Mouse (Mus musculus) CH12.LX (cell line): ENCODE results near the gene Ppfia3. TPM values are rescaled to one million over a fixed set of nuclear protein-coding genes. Genes with fewer than 3 reads are reported as not detected.

ENCODE experiments used
- DNase-seq: peaks from one replicate; pipeline ENCODE4 v3.0.0-alpha.2; 2013; ENCODE audit errors: extremely low read depth
- H3K27ac ChIP-seq: 2 replicates; pipeline ENCODE4 v1.5.1; 2012; ENCODE audit warnings: low read depth, mild to moderate bottlenecking, control low read depth, moderate library complexity; ENCODE audit not compliant: insufficient read depth
- H3K27me3 ChIP-seq: replicated peaks from 2 replicates; pipeline ENCODE3; 2012; ENCODE audit warnings: inconsistent platforms
- H3K36me3 ChIP-seq, 2 experiments: replicated peaks in 1 of 2; 2 replicates each; pipeline versions ENCODE3 to v1.6.1; 2012; ENCODE audit warnings: inconsistent platforms in 1 of 2, low read length in 1 of 2, mild to moderate bottlenecking in 1 of 2, mixed read lengths in 1 of 2, moderate library complexity in 1 of 2; ENCODE audit not compliant: control insufficient read depth in 1 of 2, insufficient read depth in 1 of 2
- H3K4me1 ChIP-seq, 2 experiments: 2 replicates each; pipeline ENCODE4 v1.6.1; 2012; ENCODE audit warnings: inconsistent platforms in 1 of 2, moderate library complexity in 1 of 2; ENCODE audit not compliant: insufficient read depth in 2 of 2, control insufficient read depth in 1 of 2
- H3K4me2 ChIP-seq: 2 replicates; pipeline ENCODE4 v1.6.1; 2012; ENCODE audit warnings: low read depth, mild to moderate bottlenecking, control low read depth; ENCODE audit not compliant: poor library complexity, insufficient read depth, severe bottlenecking
- H3K4me3 ChIP-seq, 3 experiments: fragments of 150-350 bp in 1 of 3; sonication (generic) in 1 of 3; replicated peaks in 1 of 3; 2 replicates each; pipeline versions ENCODE3 to v1.5.1; 2011 to 2012; ENCODE audit warnings: low read depth in 2 of 3, low read length in 2 of 3, mild to moderate bottlenecking in 2 of 3, moderate library complexity in 2 of 3, control low read depth in 1 of 3, improper control_type of control experiment in 1 of 3, inconsistent platforms in 1 of 3, mixed read lengths in 1 of 3; ENCODE audit not compliant: poor library complexity in 1 of 3
- H3K79me2 ChIP-seq: replicated peaks from 2 replicates; pipeline ENCODE4 v1.6.1; 2012; ENCODE audit warnings: mild to moderate bottlenecking, moderate library complexity; ENCODE audit not compliant: control insufficient read depth, poor library complexity, insufficient read depth, severe bottlenecking; ENCODE audit errors: extremely low read depth
- H3K9ac ChIP-seq: 2 replicates; pipeline ENCODE4 v1.6.1; 2012; ENCODE audit warnings: low read depth, mild to moderate bottlenecking, control low read depth, moderate library complexity; ENCODE audit not compliant: insufficient read depth
- H3K9me3 ChIP-seq: replicated peaks from 2 replicates; pipeline ENCODE3; 2012; ENCODE audit warnings: low read length, inconsistent platforms, mixed read lengths
- BHLHE40 ChIP-seq: IDR thresholded peaks from 2 replicates; pipeline ENCODE4 v1.6.1; 2011; ENCODE audit warnings: mild to moderate bottlenecking, low read depth, low read length, improper control_type of control experiment
- ELF1 ChIP-seq: IDR thresholded peaks from 2 replicates; pipeline ENCODE4 v1.6.1; 2014; ENCODE audit warnings: low read depth, mild to moderate bottlenecking, inconsistent platforms, low read length, improper control_type of control experiment
- ETS1 ChIP-seq: conservative IDR thresholded peaks from 2 replicates; pipeline ENCODE4 v1.6.1; 2012; ENCODE audit warnings: low read depth, mild to moderate bottlenecking, inconsistent platforms, low read length, improper control_type of control experiment, moderate library complexity
- GABPA ChIP-seq: IDR thresholded peaks from 2 replicates; pipeline ENCODE4 v1.6.1; 2012; ENCODE audit warnings: low read depth, low read length, improper control_type of control experiment, inconsistent platforms; ENCODE audit not compliant: insufficient replicate concordance
- HCFC1 ChIP-seq: IDR thresholded peaks from 2 replicates; pipeline ENCODE4 v1.6.1; 2012; ENCODE audit warnings: low read depth, mild to moderate bottlenecking, inconsistent platforms, low read length, improper control_type of control experiment
- IRF4 ChIP-seq: IDR thresholded peaks from 2 replicates; pipeline ENCODE4 v1.6.1; 2014; ENCODE audit warnings: low read depth, mild to moderate bottlenecking, inconsistent platforms, low read length, improper control_type of control experiment
- JUND ChIP-seq: conservative IDR thresholded peaks from 2 replicates; pipeline ENCODE4 v1.6.1; 2011; ENCODE audit warnings: low read depth, low read length, improper control_type of control experiment
- KAT2A ChIP-seq: IDR thresholded peaks from 2 replicates; pipeline ENCODE4 v1.6.1; 2012; ENCODE audit warnings: low read length, improper control_type of control experiment, inconsistent platforms; ENCODE audit not compliant: insufficient replicate concordance
- MAFK ChIP-seq: IDR thresholded peaks from 2 replicates; pipeline ENCODE4 v1.6.1; 2011; ENCODE audit warnings: low read length, improper control_type of control experiment; ENCODE audit not compliant: insufficient replicate concordance
- MAX ChIP-seq: IDR thresholded peaks from 2 replicates; pipeline ENCODE4 v1.6.1; 2011; ENCODE audit warnings: low read length, improper control_type of control experiment
- NELFE ChIP-seq: IDR thresholded peaks from 2 replicates; pipeline ENCODE4 v1.6.1; 2011; ENCODE audit warnings: low read depth, low read length, improper control_type of control experiment
- NRF1 ChIP-seq: IDR thresholded peaks from 2 replicates; pipeline ENCODE4 v1.6.1; 2014; ENCODE audit warnings: low read depth, mild to moderate bottlenecking, inconsistent platforms, low read length, improper control_type of control experiment, moderate library complexity
- PAX5 ChIP-seq: IDR thresholded peaks from 2 replicates; pipeline ENCODE4 v1.6.1; 2012; ENCODE audit warnings: low read length, inconsistent platforms, mixed read lengths
- POLR2AphosphoS2 ChIP-seq: IDR thresholded peaks from 2 replicates; pipeline ENCODE4 v1.6.1; 2011; ENCODE audit warnings: low read depth, low read length, improper control_type of control experiment
- RAD21 ChIP-seq: IDR thresholded peaks from 2 replicates; pipeline ENCODE4 v1.6.1; 2011; ENCODE audit warnings: low read depth, mild to moderate bottlenecking, low read length, improper control_type of control experiment, moderate library complexity
- SIN3A ChIP-seq: IDR thresholded peaks from 2 replicates; pipeline ENCODE4 v1.6.1; 2012; ENCODE audit warnings: low read length, improper control_type of control experiment, inconsistent platforms
- SMC3 ChIP-seq: IDR thresholded peaks from 2 replicates; pipeline ENCODE4 v1.6.1; 2011; ENCODE audit warnings: low read depth, low read length, improper control_type of control experiment
- TBP ChIP-seq: conservative IDR thresholded peaks from 2 replicates; pipeline ENCODE4 v1.6.1; 2011; ENCODE audit warnings: low read depth, low read length, improper control_type of control experiment
- TCF12 ChIP-seq: IDR thresholded peaks from 2 replicates; pipeline ENCODE4 v1.6.1; 2014; ENCODE audit warnings: low read depth, mild to moderate bottlenecking, inconsistent platforms, low read length, improper control_type of control experiment
- USF2 ChIP-seq: conservative IDR thresholded peaks from 2 replicates; pipeline ENCODE4 v1.6.1; 2011; ENCODE audit warnings: low read depth, low read length, improper control_type of control experiment
- ZC3H11A ChIP-seq: IDR thresholded peaks from 2 replicates; pipeline ENCODE4 v1.6.1; 2012; ENCODE audit warnings: low read depth, mild to moderate bottlenecking, inconsistent platforms, low read length, improper control_type of control experiment
- ZMIZ1 ChIP-seq: IDR thresholded peaks from 2 replicates; pipeline ENCODE4 v1.6.1; 2012; ENCODE audit warnings: low read depth, mild to moderate bottlenecking, inconsistent platforms, low read length, improper control_type of control experiment
- ZNF384 ChIP-seq: IDR thresholded peaks from 2 replicates; pipeline ENCODE4 v1.6.1; 2012; ENCODE audit warnings: low read depth, low read length, improper control_type of control experiment, inconsistent platforms
- dilution Hi-C: fragments of 300-500 bp; cut with MboI; formaldehyde crosslinking; loops from 2 replicates; pipeline ENCODE4 v1.14.3; 2020; ENCODE audit warnings: low sequenced_read_pairs; ENCODE audit not compliant: extremely low pct_unique_long_range_greater_than_20kb, extremely low pct_ligation_motif_present
- in situ Hi-C: fragments of 300-500 bp; cut with MboI; formaldehyde crosslinking; loops from 3 replicates; pipeline ENCODE4 v1.14.3; 2019; ENCODE audit warnings: low sequenced_read_pairs, low pct_ligation_motif_present, low pct_unique_long_range_greater_than_20kb, mixed read lengths
- polyA plus RNA-seq: library from polyadenylated mRNA; unstranded; fragments of >175 nt; gene quantifications from 2 replicates; pipeline ENCODE4 v1.2.1, GENCODE M21; 2012; ENCODE audit warnings: low read depth; ENCODE audit not compliant: insufficient read length
- total RNA-seq, 2 experiments: library from RNA; depleted of rRNA; stranded (reverse); fragments of 300-350 nt in 1 of 2; fragments of >200 nt in 1 of 2; gene quantifications; 2 replicates each; pipeline ENCODE4 v1.2.3; 2012 to 2014

The Ppfia3 gene
- total and polyA plus RNA-seq, 3 experiments = 0.21 to 1.9 (median 0.61) TPM

- no peaks in the 10 kb centered on the region for H3K79me2 ChIP-seq
- no peak overlapping the region for H3K4me2 ChIP-seq
- dilution Hi-C loops = no loop called here
- peaks cover 2 to 11% of the 10 kb centered on the region in 2 experiments for H3K4me1 ChIP-seq
- no peak overlapping the region for H3K4me3 ChIP-seq
- no peak overlapping the region for H3K27ac ChIP-seq
- no peaks in the 10 kb centered on the region for H3K9me3 ChIP-seq
- in situ Hi-C loops = no loop called here
- TF ChIP-seq IRF4 = no peak
- TF ChIP-seq RAD21 = no peak
- TF ChIP-seq ELF1 = no peak
- no peak for TF ChIP-seq HCFC1
- no peak for TF ChIP-seq POLR2AphosphoS2
- H3K36me3 ChIP-seq = peaks cover 52 to 88% of the 10 kb centered on the region in 2 experiments
- DNase-seq = no peak
- H3K27me3 ChIP-seq = no peaks in the 10 kb centered on the region
- H3K9ac ChIP-seq = no peak overlapping the region
These were observed 5.6 kb upstream of the Ppfia3 start for GRCm38 (mm10) chr7:45372371-45372770.

GRCm38 (mm10) chr7:45370475-45371311, 3.9 kb upstream of the Ppfia3 start, which contains the start of gene Lin7b:
Gene Lin7b, minus strand, starts transcription at chr7:45370583.
- peak; percentile 31 for DNase-seq
- dilution Hi-C loops = no loop called here
- TF ChIP-seq POLR2AphosphoS2 (peak; percentile 85), ZC3H11A (no peak)
- TF ChIP-seq, all 38 proteins: peak for 1
- Histone ChIP-seq H3K4me3 (no peak within 1 kb of the TSS), H3K4me2 (no peak within 1 kb of the TSS), H3K9ac (no peak within 1 kb of the TSS), H3K79me2 (no peaks in the 10 kb centered on the region), H3K36me3 (peaks cover 37 to 71% of the 10 kb centered on the region in 2 experiments), H3K9me3 (no peaks in the 10 kb centered on the region), H3K4me1 (peaks cover 6 to 16% of the 10 kb centered on the region in 2 experiments), H3K27ac (no peak within 1 kb of the TSS), H3K27me3 (peaks cover 9% of the 10 kb centered on the region)
- in situ Hi-C loops = no loop called here

- DNase-seq = no peak
- dilution Hi-C loops (no loop called here), in situ Hi-C loops (no loop called here)
- Histone ChIP-seq H3K9me3 (no peaks in the 10 kb centered on the region), H3K27me3 (peaks cover 17% of the 10 kb centered on the region), H3K27ac (no peak overlapping the region), H3K4me2 (no peak overlapping the region), H3K4me1 (peaks cover 6 to 16% of the 10 kb centered on the region in 2 experiments), H3K79me2 (no peaks in the 10 kb centered on the region), H3K36me3 (peaks cover 34 to 64% of the 10 kb centered on the region in 2 experiments)
- TF ChIP-seq ETS1 (no peak), JUND (no peak), PAX5 (no peak), NELFE (no peak), RAD21 (no peak), TBP (no peak), MAFK (no peak), KAT2A (no peak), ZMIZ1 (no peak), POLR2AphosphoS2 (no peak), BHLHE40 (no peak), MAX (no peak), SMC3 (no peak), USF2 (no peak), SIN3A (no peak), ZNF384 (no peak), TCF12 (no peak), NRF1 (no peak), GABPA (no peak)
- TF ChIP-seq, all 38 proteins: peak for 0
- Histone ChIP-seq H3K9ac (no peak overlapping the region), H3K4me3 (no peak overlapping the region)
These were observed 3.1 kb upstream of the Ppfia3 start for GRCm38 (mm10) chr7:45369836-45370474.
